Mouse (Mus musculus) ES-Bruce4 (cell line): ENCODE measurements around the gene Ptprq. TPM values are rescaled to one million over a fixed set of nuclear protein-coding genes. Genes with fewer than 3 reads are reported as not detected.

Source experiments
- H3K27ac ChIP-seq: 2 replicates; pipeline ENCODE4 v1.5.1; 2012; ENCODE audit warnings: low read length, inconsistent platforms; ENCODE audit not compliant: insufficient read depth
- H3K27me3 ChIP-seq: 2 replicates; pipeline ENCODE4 v1.6.1; 2012; ENCODE audit warnings: mild to moderate bottlenecking, low read length, inconsistent platforms; ENCODE audit not compliant: control insufficient read depth, poor library complexity, insufficient read depth, severe bottlenecking
- H3K36me3 ChIP-seq: 2 replicates; pipeline ENCODE4 v1.6.1; 2012; ENCODE audit warnings: inconsistent platforms, mild to moderate bottlenecking, low read length, moderate library complexity; ENCODE audit not compliant: control insufficient read depth, poor library complexity, insufficient read depth, severe bottlenecking
- H3K4me1 ChIP-seq: one replicate; pipeline ENCODE4 v1.8.1; 2011; ENCODE audit warnings: low read length; ENCODE audit not compliant: control insufficient read depth, insufficient read depth
- H3K4me3 ChIP-seq: 2 replicates; pipeline ENCODE4 v1.5.1; 2011; ENCODE audit warnings: low read depth, mild to moderate bottlenecking, low read length
- H3K9ac ChIP-seq: 2 replicates; pipeline ENCODE4 v1.6.1; 2012; ENCODE audit warnings: low read depth, mild to moderate bottlenecking, inconsistent platforms; ENCODE audit not compliant: poor library complexity, severe bottlenecking
- H3K9me3 ChIP-seq: replicated peaks from 2 replicates; pipeline ENCODE4 v1.6.1; 2012; ENCODE audit warnings: mild to moderate bottlenecking, low read length, inconsistent platforms; ENCODE audit not compliant: control insufficient read depth, poor library complexity, insufficient read depth, severe bottlenecking
- CTCF ChIP-seq: IDR thresholded peaks from one replicate; pipeline ENCODE4 v1.8.1; 2011; ENCODE audit warnings: low read depth, low read length
- EP300 ChIP-seq: IDR thresholded peaks from 2 replicates; pipeline ENCODE4 v1.6.1; 2011; ENCODE audit warnings: low read depth, low read length; ENCODE audit not compliant: insufficient read depth
- POLR2A ChIP-seq: IDR thresholded peaks from one replicate; pipeline ENCODE4 v1.8.1; 2011; ENCODE audit warnings: low read length; ENCODE audit not compliant: insufficient read depth
- polyA plus RNA-seq: library from polyadenylated mRNA; stranded (reverse); fragments of >200 nt; gene quantifications from 2 replicates; pipeline ENCODE4 v1.2.4, GENCODE M21; 2011; ENCODE audit warnings: low read depth; ENCODE audit not compliant: missing spikeins, insufficient read depth, insufficient read length

Ptprq gene
- polyA plus RNA-seq, 1 experiment = not detected

DNA sequence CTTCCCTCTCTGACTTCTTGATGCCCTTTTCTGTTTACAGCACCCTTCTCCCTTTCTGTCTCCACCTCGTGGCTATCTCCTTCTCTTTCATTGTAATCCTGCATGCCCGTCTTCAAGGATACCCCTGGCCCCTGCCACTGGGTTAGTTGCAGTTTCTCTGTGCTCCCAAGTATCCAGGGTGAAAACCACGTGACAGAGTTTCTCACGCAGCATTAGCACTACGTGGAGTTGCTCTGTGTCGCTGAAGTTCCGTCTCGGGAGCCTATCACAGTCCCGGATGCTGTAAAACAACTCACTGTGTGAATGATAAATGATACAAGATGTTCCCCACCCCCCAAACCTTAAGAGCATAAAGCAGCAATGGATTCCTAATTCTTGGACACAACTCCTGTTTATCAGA lies 26.9 kb upstream of the Ptprq start:
- no peak for TF ChIP-seq CTCF
- TF ChIP-seq EP300 = no peak
- no peak for TF ChIP-seq POLR2A
- Histone ChIP-seq H3K4me1 (no peaks in the 10 kb centered on the region), H3K27ac (no peak overlapping the region), H3K36me3 (no peaks in the 10 kb centered on the region), H3K27me3 (no peaks in the 10 kb centered on the region), H3K4me3 (no peak overlapping the region), H3K9me3 (no peaks in the 10 kb centered on the region), H3K9ac (no peak overlapping the region)

GRCm38 (mm10) chr10:107739815-107740214 lies 20.0 kb upstream of the Ptprq start:
- H3K4me3 ChIP-seq = no peak overlapping the region
- H3K4me1 ChIP-seq = no peaks in the 10 kb centered on the region
- H3K36me3 ChIP-seq = no peaks in the 10 kb centered on the region
- TF ChIP-seq EP300 = no peak
- TF ChIP-seq CTCF = no peak
- TF ChIP-seq POLR2A = no peak
- no peaks in the 10 kb centered on the region for H3K9me3 ChIP-seq
- H3K9ac ChIP-seq = no peak overlapping the region
- H3K27ac ChIP-seq = no peak overlapping the region
- H3K27me3 ChIP-seq = no peaks in the 10 kb centered on the region

- no peaks in the 10 kb centered on the region for H3K9me3 ChIP-seq
- H3K9ac ChIP-seq = no peak overlapping the region
- H3K4me1 ChIP-seq = no peaks in the 10 kb centered on the region
- no peaks in the 10 kb centered on the region for H3K27me3 ChIP-seq
- H3K27ac ChIP-seq = no peak overlapping the region
- TF ChIP-seq EP300 (no peak), CTCF (no peak), POLR2A (no peak)
- no peak overlapping the region for H3K4me3 ChIP-seq
- H3K36me3 ChIP-seq = no peaks in the 10 kb centered on the region
These were observed 17.9 kb upstream of the Ptprq start for GRCm38 (mm10) chr10:107737743-107738142.

GRCm38 (mm10) chr10:107735448-107735847 lies 15.6 kb upstream of the Ptprq start:
- Histone ChIP-seq H3K9me3 (no peaks in the 10 kb centered on the region), H3K9ac (no peak overlapping the region), H3K4me1 (no peaks in the 10 kb centered on the region), H3K27ac (no peak overlapping the region), H3K27me3 (no peaks in the 10 kb centered on the region), H3K4me3 (no peak overlapping the region), H3K36me3 (no peaks in the 10 kb centered on the region)
- TF ChIP-seq EP300 (no peak), POLR2A (no peak)

DNA sequence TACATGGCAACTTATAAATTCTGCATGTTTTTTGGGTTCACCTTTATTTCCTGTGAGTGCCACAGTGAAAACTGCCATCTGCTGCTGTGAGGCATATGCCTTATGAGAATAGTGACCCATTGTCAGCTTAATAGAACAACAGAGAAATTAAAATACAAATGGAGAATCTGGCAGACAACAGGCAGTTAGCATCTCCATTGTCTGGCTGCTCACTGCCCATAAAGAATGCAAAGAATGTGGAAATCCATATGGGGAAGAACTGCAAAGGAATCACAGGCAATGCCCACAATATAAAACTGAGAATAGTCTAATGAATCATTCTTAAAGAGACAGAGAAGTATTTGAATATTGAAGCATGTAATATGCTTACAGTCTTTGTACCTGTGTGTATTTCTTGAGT lies 14.5 kb upstream of the Ptprq start:
- H3K27me3 ChIP-seq = no peaks in the 10 kb centered on the region
- H3K27ac ChIP-seq = no peak overlapping the region
- no peaks in the 10 kb centered on the region for H3K4me1 ChIP-seq
- no peak for TF ChIP-seq POLR2A
- no peak for TF ChIP-seq CTCF
- TF ChIP-seq EP300 = no peak
- no peaks in the 10 kb centered on the region for H3K36me3 ChIP-seq
- H3K9me3 ChIP-seq = no peaks in the 10 kb centered on the region
- no peak overlapping the region for H3K9ac ChIP-seq
- H3K4me3 ChIP-seq = no peak overlapping the region

- no peaks in the 10 kb centered on the region for H3K4me1 ChIP-seq
- no peaks in the 10 kb centered on the region for H3K9me3 ChIP-seq
- H3K4me3 ChIP-seq = no peak overlapping the region
- TF ChIP-seq CTCF (no peak), EP300 (no peak), POLR2A (no peak)
- no peaks in the 10 kb centered on the region for H3K36me3 ChIP-seq
- H3K27ac ChIP-seq = no peak overlapping the region
- H3K9ac ChIP-seq = no peak overlapping the region
- no peaks in the 10 kb centered on the region for H3K27me3 ChIP-seq
These were observed 5.8 kb upstream of the Ptprq start for GRCm38 (mm10) chr10:107725631-107726030.
